Mouse (Mus musculus): ENCODE measurements at regions not wholly inside any gene's neighbourhood (a gene's known extent, or its start where the extent isn't known, plus 50 kb on each side); places are given as distances from the start of the nearest gene placed in this dataset.

DNA sequence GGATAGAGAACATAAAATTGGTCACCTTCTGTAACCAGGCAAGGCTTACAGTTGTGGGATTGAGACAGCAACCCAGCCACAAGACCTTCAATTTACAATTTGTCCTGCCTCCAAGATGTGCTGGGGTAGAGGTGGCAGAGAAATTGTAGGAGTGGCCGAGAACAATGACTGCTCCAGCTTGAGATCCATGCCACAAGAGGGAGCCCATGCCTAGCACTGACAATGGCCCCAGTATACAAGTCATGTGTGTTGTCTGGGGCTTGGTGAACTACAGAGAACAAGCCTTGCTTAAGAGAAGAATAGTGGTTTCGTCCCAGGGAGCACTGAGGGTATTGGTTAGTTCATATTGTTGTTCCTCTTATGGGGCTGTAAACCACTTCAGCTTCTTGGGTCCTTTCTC is 146.6 kb upstream of the Sel1l start:
- peak in 1 of 2 experiments; percentile 15 for DNase-seq (ENCODE audit: low spot score in 2 of 2)

DNA sequence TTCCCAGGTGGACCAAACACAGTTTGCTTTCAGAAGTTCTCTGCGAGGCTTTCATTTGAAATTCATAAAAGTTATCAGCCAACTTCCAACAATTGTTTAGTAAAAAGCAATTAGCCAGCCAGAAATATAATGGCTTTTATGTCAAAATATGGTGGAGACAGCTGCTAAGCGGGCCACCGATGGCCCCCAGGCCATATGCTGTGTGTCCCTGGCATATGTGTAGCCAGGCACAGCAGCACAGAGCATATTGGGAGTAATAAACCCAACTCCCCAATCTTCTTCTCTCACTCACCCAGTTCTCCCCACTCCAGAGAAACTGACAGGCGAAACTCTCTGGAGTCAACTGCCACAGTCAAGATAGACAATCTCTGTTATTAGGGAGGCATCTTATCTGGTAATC is 137.5 kb upstream of the Sel1l start:
- peak; percentile 6 to 35 for DNase-seq (ENCODE audit: low spot score in 2 of 2)

DNA sequence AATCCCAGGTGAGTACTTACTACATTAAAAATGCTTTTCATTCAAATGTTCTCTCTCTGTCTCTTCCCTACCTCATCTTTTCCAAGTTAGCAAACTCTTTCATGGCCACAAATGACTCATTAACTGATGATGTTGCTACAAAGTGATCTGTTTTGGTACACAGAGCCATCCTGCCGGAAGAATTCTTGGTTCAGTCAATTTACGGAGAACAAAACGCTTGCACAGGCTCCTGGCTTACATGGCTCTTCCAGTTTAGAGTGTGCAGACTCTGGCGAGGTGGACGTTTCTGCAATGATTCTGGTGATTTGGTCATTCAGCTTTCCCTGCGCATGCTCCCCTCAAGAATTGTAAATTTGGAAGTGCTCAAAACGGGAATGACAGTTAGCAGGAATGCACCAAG is 131.4 kb upstream of the Sel1l start:
- no peak for DNase-seq (ENCODE audit: low spot score in 2 of 2)

- no peak for DNase-seq (ENCODE audit: low spot score in 2 of 2)
Measured at GRCm38 (mm10) chr12:91971045-91971444, 122.1 kb upstream of the Sel1l start.

DNA sequence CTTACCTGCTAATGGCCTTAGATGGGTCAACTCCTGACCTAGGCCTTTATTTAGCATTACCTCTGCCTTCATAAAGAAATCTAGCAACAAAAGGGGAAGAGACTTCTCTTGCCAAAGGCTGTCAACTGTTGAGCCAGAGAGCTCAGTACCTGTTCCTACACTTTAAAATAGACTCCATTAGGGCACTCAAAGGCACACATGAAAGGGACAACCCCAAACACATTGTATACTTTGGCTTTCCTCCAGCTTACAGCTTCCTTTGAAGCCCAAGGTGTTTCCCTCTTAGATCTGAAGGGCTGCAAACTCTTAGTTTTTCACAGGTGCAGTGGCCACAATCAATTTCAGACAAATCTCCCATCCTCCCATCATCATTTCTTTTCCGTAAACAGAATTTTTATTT is 117.0 kb upstream of the Sel1l start:
- no peak for DNase-seq (ENCODE audit: low spot score in 2 of 2)

GRCm38 (mm10) chr12:91963239-91963638 is 114.3 kb upstream of the Sel1l start:
- DNase-seq (ENCODE audit: low spot score in 2 of 2) = no peak

- DNase-seq (ENCODE audit: low spot score in 2 of 2) = no peak
Measured at GRCm38 (mm10) chr12:91958086-91958485, 109.1 kb upstream of the Sel1l start.

DNA sequence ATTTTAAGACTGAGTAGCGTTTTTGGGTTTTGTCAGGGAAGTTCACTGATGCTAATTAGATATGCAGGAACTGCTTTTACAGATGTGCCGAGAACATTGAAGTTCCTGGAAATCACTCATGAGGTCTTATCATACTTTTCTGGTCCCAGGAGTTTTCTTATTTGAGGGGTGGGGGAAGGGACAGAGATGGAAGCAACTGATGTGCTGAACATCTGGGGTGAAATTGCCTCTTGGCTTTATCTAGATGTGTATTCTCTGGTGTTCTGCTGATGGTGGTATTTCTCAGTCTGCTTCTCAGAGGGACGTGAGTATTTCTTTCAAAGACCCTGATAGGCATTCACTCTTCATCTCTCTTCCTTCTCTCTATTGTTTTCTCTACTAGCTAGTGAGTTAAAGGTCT is 107.5 kb upstream of the Sel1l start:
- DNase-seq (ENCODE audit: low spot score in 2 of 2) = no peak

DNA sequence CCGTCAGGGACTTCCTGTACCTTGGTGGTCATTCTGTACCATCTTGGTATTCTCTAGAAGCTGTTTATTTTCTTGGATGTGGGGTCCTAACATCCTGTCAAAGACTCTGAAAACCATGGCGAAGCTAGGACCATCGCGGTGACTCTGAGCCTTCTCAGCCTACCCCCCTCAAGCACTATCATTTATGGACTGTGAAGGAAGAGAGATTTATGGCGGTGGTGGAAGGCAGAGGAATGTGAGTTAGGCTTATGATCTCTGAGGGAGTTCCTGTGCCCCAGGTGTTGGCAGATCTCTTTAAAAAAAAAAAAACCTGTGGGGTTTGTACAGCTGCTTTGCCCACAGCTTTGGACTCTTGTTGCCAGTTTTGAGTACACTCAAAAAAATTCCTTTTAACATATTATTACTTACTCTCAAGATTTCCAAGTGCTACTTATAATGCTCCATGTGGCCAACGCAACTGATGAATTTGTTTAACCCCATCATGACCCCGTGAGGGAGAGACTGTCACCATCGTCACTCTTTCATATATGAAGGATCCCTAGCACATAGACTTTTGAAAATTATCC is 99.7 kb upstream of the Sel1l start:
- DNase-seq (ENCODE audit: low spot score in 2 of 2) = no peak

- no peak for DNase-seq (ENCODE audit: low spot score in 2 of 2)
Measured at GRCm38 (mm10) chr12:91947998-91948397, 99.0 kb upstream of the Sel1l start.

DNA sequence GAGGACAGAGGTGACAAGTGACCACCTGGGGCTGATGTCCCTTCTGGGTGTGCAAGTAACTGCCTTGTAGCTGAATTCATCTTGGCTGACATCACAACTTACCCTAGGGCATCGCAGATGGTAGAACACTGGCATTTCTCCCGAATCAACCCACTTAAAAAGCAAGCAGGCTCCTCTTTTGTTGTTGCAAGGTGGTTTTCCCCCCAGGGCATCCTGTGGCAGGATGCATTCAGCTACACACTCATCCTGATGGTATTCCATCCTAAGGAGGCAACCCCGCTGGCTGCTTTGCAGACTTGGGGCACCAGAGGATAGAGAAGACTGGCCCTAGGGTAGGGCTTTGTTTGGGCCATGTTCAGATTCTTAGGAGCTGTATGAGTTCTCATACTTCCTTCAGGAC is 97.6 kb upstream of the Sel1l start:
- no peak for DNase-seq (ENCODE audit: low spot score in 2 of 2)

DNA sequence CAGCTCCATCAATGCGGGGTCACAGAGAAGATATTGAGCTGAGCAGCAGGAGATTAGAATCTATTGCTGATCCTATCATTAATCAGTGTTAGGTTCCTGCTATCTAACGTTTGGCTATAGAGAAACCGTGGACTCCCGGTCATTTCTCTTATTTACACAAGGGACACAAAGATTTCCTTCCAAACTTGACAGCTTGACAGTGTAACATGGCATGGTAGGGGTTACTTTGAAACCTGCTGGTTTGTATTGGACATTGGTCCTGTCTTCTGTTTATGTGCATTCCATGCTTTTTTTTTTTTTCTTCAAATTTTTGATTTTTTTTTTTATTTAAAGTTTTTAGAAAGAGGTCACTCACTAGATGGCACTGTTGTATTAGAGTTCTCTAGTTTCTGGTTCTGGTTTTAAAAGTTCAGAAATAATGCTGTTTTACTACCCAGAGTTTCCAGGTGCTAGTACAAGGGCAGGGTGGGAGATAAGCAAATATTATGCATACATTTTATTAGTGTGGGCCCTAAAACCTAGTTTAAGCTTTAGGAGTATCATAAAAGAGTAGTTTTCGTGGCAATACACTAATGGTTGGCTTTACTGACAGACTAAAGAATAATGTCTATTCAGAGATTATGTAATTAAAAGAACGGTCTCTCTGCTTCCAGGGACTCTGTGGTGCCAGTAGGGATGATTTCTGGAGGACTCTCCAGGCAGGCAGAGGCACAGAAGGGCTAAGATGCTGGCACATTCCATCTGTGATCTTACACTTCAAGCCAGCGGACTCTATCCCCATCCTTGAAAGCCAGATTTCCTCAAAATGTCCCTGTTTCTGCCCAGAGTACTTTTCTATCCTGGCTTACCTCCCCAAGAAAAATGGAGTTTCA is 83.8 kb upstream of the Sel1l start:
- DNase-seq (ENCODE audit: low spot score in 2 of 2) = peak in 1 of 2 experiments; percentile 26

- DNase-seq (ENCODE audit: low spot score in 2 of 2) = no peak
Measured at GRCm38 (mm10) chr12:91931586-91931985, 82.6 kb upstream of the Sel1l start.

DNA sequence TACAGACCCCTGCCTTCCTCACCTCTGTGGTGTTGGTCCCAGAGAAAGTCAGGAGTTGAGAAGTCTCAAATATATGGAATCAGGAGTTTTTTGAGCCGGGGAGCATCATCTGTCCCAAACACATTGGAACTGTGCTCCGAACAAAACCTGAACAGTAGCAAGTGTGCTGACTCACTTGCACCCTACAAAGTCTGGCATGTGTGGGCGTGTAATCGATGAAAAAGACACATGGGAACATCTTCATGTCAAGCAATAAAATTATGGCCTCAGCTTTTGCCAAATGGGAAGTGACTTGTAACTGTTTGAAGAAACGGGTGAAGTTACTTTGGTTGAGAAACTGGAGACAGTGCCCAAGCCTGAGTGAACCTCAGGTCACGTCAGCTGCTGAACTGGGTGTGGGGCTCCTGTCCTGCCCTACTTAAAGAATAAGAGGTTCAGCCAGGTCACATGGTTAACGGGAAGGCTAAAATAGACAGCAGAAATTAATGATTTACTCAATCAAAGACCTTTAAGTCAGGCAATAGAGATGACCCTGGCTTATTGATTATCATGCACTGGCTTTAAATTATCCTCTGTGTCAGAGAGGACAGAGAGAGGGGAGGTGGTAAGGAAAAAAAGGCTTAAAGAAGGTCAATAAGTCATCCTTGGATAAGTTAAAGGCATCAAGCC is 80.6 kb upstream of the Sel1l start:
- peak in 1 of 2 experiments; percentile 64 for DNase-seq (ENCODE audit: low spot score in 2 of 2)

DNA sequence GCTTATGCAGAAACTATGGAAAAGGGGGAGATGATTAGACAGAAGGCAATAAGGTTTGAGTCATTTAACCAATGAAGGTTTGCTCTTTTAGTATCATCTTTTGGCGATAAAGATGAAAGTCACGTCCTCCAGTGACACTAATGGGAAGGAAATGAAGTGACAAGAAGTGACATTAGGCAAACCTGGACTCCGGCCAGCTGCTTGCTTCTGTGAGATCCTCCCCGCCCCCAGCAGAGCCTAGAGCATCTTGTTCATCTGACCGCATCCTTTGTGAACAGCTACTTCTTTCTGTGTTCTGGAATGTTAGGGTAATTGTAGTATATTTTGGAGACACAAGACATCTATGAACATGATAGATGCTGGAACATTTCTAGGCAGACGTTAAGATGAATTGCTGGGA is 78.6 kb upstream of the Sel1l start:
- DNase-seq (ENCODE audit: low spot score in 2 of 2) = peak in 1 of 2 experiments; percentile 26

- no peak for DNase-seq (ENCODE audit: low spot score in 2 of 2)
Measured at GRCm38 (mm10) chr12:91915486-91915885, 66.5 kb upstream of the Sel1l start.

- no peak for DNase-seq (ENCODE audit: low spot score in 2 of 2)
Measured at GRCm38 (mm10) chr12:91910529-91910928, 61.6 kb upstream of the Sel1l start.
